Mouse (Mus musculus) urinary bladder, postnatal 25 days (tissue): ENCODE results near the gene Rcor3.

ENCODE experiments used
- DNase-seq: peaks from one replicate; pipeline ENCODE4 v3.0.0; 2022; ENCODE audit warnings: low spot score

Gene Rcor3

DNA sequence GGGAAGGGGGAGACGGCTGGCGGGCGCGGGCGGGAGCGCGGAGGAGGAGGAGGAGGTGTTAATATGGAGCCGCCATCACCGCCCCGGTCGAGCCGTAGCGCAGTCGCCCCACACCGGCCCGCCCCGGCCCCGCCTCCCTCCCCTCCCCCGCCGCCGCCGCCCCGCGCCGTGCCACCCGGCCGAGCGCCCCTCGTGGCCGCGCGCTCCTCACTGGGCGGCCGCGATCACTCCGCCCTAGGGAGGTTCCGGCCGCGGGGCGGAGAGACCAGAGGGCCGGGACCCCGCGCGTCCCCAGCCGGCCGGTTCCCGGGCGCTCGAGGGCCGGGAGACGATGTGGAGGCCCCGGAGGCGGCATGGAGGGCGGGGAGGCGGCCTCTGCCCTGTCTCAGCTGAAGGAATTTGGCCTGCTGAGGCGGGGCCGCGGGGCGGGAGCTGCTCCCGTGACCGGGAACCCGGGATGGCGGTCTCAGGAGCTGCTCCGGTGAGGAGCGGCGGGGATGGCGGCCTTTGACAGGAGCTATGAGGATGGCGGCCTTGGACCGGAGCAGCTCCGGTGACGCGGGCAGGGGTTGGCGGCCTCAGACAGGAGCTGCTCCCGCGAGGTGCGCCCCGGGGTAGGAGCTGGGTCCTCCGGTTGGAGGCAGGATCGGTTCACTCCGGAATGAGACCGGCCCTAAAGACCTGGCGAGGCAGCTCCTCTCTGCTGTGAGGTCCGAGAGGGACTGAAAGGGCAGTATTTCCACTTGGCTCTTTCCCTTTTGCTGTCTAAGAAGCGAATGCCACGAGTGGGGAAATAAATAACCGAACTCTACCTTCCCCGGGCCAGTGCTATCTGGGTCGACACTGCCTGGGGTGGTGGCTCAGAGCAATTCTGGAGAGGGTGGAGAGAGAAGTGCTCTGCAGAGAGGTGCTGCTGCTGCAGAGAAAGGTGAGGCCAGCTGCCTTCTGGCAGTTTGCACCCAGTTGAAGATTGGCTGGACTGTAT is at the start of gene Rcor3:
Gene Rcor3, minus strand, starts transcription at position 137 of the 985 bp plus-strand sequence.
- DNase-seq: peak; percentile 79

DNA sequence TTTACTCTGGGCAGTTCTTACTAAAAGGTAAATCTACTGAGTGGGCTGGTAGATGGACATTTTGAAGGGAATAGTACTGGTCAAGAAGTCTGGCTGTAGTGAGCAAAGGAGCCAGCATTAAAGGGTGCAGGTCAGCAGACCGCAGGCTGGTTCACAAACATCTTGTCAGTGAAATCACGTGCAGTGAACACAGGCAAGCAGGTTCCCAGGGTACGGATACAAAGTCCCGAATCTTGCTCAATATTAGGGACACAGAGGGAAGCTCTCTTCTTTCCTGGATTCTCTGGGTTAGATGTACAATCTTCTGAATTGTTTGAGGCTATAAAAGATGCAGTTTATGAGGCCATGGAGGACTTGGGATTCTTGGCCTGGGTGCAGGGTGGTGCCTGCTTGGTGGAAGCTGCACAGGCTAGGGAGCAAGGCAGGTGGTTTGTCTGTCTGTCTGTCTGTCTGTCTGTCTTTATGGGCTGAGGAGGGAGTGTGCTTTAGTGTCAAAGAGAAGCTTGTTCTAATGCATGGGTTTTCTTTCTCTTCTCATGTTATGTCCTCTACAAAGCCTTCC is 43.9 kb upstream of the Rcor3 start:
- no peak for DNase-seq

DNA sequence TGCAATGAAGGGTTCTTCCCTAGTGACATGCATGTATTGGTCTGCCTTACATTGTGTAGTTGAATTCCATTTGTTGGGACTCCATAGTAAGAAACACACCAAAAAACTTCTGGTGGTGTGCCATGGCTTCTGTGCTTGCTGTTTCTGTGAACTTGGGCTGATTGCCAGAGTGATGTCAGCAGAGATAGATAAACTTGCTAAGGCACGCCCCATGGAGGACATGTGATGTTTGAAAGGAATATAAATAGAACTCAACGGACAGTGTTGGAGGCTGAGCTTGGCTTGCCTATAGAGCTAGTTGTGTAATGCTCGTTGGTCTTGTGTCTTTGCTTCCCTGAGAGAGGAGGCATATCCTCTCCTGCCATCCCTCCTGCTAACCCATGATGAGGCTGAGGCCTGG is 42.0 kb upstream of the Rcor3 start:
- DNase-seq: no peak

DNA sequence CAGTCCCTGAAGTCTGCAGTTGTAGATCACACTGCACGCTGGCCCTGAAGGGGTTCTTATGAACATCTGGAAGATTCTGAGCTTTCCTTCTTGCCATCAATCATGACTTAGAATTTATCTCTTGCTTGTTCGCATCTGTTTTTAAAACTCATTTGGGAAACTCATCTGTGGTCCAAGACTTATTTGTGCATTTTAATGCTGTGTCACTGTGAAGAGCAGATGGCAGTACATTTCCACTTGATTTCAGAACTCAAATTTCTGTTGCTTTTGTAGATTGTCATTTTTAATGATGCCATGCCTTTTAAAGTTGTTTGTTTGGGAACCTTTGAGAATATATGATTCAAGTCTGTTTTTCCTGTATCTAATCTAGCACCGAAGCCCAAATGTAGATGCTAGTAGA is 33.6 kb upstream of the Rcor3 start:
- DNase-seq: no peak

DNA sequence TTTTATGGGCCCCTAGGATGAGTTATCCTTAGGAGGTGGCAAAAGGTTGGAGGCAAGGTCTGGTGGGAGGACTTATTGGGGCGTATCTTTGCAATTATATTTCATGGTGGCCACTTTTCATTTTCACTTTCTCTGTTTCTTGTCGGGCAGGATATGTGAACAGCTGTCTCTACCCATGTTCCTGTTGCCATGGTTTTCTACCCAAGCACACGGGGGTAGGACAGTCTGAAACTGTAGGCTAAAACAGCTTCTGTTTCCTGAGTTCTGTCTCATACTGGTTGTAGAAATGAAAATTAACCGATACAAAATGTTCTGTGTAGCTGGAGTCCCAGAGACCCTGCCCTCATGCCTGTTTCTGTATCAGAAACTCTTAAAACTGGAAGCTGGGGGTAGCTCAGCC is 13.3 kb upstream of the Rcor3 start:
- no peak for DNase-seq

DNA sequence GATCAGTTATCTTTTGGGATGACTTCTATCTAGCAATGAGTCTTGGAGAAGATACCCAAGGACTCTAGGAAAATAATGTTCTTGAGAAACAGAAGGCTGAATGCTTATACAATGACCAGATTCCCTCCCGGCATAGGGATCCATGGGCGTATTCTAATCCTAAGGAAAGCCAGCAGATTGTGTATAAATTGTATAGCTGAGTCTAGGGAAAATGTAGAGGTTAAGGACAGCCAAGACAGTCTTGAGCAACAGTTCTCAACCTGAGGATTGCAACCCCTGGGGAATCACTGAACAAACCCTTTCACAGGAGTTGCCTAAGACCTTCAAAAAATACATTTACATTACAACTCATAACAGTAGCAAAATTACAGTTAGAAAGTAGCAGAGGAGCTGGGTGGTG is 2.5 kb upstream of the Rcor3 start:
- no peak for DNase-seq

DNA sequence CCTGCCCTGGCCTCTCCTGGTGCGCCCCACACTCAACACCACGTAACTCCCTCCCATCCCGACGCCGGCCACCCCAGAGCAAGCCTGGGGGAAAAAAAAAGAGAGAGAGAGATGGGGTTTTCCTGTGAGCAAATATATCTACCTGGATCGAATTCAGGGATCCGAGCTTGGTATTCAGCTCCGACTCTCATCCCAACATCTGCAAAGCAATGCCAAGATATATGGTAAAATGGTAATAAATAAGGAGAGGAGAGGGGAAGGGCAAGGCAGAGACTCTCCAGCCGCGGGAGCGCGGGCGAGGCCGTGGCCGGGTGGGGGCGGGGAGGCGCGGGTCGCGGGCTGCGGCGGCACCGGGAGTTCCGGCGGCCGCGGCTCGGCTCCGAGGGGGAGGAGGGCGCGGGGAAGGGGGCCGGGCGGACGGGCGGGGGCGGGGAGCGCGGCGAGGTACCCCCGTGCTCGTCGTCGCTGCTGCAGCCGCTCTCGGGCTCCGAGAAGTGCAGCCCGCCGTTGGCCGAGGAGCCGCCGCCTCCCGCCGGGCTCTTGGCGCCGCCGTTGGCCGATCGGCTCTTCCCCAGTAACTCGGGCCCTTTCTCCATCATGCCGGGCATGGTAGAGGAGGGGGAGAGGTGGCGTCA is 454 bp downstream of the Rcor3 start:
- peak; percentile 31 for DNase-seq

DNA sequence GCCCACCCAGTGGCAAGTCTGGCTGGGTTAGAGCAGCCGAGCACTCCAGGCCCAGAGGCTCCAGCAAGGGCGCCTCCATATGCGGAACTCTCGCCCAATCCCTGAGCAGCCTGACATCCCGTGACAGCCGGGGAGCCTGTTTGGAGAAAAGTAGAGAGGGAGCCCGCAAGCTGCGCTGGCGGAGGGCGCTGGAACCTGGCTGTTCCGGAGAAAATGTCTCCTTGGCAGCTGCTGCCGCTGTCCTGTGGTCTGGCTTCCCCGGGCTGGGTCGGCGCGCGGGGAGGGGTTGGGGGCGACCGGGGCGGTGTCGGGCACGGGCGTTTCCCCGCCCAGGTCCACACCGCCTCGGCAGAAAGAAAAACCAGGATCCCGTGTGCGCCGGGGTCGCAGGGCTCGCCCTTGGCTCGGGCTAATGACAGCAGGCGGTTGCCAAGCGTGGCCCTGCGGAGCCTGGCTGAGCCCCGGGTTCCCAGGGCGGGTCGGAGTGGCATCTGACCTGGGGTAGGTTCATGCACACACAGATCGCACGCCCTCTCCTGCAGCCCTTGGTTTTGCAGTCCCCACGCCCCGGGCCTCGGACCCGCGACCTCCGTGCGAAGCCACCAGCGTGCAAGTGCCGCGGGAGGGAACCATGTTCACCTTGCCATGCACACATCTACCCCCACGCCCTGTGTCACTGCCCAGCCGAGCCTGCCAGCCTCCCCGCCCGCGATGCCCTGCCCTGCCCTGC is 1.1 kb downstream of the Rcor3 start:
- DNase-seq: peak; percentile 63

DNA sequence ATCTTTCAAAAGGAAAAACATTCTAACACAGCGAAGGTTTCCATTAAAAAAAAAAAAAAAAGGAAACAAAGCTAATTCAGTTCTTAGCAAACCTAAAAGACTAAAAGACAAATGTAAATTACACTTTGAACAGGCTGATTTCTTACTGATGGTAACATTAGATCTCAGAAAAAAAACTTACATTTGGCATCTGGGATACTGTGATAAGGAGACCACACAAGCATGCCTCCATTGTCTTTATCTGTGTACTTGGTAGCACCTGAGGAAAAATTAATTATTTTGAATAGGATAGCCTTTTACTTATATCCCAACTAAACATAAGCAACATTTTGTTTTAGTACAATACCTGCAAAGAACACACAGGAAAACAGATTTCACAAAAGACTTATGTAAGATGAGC is 7.7 kb downstream of the Rcor3 start:
- no peak for DNase-seq

DNA sequence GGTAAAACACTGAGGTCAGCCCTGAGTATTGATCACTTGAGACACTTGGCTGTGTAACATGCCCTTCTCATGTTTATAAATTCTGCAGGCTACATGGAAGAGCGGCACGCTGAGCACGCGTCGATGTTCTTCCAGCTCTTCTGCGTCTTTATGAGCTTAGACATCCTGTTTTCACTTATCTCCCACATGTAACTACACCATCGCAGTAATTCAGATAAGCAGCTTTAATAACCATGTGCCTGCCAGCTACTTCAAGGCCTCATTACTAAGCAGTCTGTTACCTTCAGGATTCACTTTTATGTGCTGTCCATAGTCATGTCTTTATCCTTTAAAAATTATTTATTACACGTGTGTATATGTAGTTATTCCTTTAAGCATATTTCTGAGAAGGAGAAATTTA is 9.5 kb downstream of the Rcor3 start:
- DNase-seq: no peak

DNA sequence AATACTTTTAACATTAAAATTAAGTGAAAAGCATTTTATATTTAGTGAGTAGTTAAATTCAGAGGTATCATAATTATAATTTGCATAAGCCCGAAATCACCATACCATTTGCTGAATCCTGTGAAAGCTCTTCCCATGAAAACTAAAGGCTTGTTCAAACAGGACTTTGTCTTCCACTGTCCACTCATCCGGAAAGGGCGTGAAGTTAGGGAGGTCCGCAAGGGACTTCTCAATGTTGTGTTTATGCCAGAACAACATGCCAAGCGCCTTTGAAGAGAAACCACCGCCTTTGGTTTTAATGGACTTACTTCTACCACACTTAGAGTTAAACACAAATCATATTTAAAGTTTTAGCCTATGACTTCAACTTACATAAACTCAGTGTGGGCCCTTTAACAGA is 12.1 kb downstream of the Rcor3 start:
- no peak for DNase-seq

DNA sequence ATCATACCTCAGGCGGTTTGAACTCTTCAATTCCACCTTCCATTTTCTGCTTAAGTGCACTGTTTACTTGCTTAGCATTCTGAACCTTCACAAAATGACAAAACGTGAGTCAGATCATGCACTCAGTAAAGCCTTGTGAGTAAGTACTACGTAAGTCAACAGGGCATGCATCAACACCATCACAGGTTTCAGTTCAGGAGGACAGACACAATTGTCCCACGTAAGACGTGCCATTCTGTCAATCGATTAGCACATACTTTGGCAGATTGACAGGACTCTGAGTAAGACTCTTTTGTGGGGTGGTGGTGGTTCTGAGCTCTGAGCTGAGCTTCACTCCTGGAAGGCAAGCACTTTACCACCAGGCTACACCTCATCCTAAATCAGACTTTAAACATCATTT is 21.6 kb downstream of the Rcor3 start:
- no peak for DNase-seq

DNA sequence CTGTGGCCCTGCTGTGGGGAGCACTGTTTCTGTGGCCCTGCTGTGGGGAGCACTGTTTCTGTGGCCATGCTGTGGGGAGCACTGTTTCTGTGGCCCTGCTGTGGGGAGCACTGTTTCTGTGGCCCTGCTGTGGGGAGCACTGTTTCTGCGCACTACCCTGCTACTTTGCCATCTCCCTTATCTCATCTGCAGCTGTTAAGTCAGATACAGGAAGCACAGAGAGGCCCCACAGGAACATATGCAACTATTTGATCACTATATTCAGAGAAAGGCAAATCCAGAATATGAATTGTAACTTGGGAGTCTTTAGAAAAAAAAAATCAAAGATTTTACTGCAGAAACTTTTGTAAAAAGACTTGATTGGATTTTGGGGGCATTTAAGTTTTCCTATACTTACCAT is 22.5 kb downstream of the Rcor3 start:
- DNase-seq: no peak

DNA sequence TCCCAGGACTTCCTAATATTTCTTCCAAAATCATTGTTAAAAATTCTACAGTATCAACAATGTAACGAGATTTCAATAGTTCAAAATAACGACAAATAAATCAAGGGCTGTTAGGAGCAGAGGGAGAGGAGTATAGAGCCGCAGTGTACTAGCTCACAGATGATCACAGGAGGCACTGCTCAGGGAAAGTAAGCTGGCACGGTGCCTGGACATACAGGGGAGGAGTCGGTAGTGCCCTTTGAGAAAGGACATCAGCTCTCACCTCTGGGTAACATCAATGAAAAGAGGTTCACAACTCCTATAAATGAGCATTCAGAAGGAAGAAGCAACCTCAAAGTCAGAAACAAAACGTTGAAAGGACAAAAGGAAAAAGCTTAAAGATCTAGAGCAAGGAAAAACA is 28.7 kb downstream of the Rcor3 start:
- no peak for DNase-seq

DNA sequence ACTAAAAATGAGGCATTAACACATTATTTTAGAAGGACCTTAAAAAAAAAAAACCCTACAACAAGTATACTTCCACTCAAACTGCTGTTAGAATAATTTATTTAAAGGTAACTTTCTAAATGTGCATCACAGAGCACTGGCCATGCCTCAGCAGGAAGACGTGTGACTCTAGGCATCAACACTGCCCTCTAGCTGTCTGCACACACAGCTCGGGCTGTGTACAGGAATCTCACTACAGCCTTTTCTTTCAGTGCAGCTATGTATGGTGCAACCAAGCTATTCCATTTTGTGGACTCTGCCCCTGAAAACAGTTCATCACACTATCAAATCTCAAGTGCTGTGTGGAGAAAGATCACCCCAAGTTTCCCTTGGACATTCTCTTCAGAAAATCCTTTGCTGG is 30.5 kb downstream of the Rcor3 start:
- no peak for DNase-seq

DNA sequence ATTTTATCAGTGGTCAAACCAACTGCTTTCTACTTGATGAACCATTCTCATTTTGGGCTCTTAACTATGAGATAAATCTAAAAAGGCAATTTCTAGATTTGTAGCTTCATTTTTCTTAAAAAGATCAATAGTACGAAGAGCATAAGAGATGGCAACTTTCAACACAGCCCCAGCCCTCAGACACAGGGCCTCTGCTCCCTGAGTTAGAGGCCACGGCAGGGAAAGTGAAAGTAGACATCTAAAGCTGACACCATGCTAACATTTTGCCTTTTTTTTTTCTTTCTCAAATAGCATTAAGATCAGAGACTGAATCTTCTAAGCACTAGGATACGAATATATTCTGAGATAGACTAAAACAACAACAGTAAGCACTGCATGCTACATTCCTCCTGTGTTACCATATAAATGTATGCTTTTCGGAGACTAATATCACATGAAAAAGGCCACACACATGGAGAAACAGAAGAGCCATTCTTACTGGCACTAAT is 31.9 kb downstream of the Rcor3 start:
- no peak for DNase-seq

DNA sequence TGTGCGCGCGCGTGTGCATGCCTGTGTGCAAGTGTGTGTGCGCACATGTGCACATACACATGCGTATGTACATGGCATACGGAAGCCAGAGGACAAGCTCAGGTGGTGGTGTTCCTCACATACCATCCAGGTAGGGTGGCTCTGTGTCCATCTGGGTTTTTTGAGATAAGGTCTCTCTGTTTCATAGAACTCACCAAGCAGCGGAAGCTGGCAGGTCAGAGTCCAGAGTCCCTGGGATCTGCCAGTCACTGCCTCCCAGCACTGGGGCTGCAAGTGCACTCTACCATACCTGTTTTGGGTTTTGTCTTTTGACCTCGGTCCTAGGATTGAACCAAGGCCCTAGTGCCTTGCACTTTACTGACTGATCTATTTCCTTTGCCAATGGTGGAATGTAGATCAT is 33.8 kb downstream of the Rcor3 start:
- DNase-seq: no peak

DNA sequence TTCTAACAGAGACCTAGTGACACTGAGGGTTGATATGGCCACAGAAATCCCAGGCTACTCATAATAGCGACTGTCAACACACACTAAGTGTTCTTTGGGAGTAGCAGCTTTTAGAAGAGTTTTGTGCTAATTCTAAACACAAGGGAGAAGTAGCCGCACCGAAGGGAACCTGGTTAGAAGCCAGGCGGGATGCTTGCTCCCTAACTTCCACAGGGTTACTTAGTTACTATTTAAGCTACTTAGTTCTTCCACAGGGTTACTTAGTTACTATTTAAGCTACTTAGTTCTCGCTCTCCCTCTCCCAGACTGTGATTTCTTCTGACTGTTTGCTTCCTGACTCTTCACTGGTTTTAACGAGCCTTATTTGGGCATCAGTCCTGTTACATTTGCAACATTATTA is 34.7 kb downstream of the Rcor3 start:
- no peak for DNase-seq

DNA sequence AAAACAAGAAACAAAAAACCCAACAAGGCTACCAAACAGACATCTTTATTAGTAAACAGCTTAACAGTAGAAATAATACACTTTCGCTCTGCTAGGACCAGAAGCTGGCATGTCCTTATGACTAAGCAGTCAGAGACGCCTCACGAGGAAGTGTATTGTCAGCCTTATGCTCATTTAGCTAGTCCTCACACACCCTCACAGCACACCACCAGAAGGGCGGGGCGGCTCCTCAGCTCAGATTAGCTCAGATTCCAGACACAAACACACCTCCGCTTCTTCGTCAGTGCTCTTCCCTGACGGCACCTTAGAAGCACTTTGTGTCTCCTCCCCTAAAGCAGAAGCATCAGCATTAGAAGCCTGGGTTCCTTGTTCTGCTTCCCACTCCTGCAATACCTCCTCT is 36.5 kb downstream of the Rcor3 start:
- DNase-seq: no peak

DNA sequence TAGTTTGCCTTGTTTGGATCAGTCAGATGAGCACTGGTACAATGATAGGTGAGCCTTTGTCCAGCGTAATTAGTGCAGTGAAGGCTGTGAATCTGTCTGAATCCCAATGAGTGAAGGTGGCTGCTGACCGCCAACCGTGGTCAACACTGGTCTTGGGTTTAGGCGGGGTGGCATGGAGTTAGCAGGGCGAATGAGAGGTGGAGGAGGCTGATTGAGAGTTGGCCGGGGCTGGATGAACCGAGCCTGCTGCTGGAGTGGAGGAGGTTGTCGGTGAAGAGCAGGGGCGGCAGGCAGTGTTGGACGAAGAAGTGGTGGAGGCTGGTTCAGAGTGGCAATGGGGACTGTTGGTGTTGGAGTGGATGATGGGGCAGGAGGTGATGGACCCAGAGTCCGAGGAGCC is 37.1 kb downstream of the Rcor3 start:
- no peak for DNase-seq

DNA sequence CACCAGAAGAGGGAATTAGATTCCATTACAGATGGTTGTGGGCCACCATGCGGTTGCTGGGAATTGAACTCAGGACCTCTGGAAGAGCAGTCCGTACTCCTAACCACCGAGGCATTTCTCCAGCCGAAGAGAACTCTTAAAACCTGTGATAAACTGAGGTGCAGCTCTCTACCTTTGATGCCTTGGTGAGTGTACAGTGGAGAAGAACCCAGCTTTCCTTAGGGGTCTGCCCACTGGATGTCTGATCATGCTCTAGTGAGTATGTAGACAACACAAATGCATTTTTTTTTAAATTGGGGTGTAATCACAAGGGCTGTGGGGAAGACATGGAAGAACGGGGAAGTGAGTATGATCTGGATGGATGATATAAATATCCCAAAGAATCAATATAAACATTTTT is 42.2 kb downstream of the Rcor3 start:
- no peak for DNase-seq

DNA sequence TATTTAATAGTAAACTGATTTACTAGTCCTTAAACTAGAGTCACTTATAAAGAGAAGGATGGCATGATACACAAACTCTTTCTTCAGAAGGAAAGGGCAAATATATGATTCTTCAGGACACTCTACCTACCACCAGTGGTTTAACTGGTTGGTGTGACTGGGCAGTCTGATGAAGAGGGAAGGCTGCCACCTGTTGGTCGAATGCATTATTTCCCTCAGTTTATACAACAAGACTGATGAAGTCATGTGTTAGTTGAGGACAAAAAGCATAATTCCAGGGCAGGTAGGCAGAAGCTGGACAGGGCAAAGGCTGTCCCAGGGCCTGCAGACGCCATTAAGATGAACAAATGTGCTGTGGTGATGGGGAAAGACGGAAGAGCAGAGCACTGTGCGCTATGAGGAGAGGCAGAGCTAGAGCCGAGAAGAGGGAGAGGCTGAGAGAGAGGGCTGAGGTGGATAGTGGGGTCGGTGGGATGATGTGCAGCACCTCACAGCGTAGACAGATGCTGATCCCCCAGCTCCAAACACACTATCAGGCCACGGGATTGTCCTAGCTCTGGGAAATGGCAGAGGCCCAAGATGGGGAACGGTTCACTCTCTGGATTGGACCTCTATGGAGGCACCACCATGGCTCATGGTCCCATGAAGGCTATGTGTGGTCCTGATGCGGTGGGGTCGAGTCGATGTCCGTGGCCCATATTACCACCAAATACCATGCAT is 43.3 kb downstream of the Rcor3 start:
- DNase-seq: peak; percentile 67
